Mouse (Mus musculus) liver, embryonic 13.5 days (tissue): Measurements from ENCODE around the gene Ptpre. TPM values are rescaled to one million over a fixed set of nuclear protein-coding genes. Genes with fewer than 3 reads are reported as not detected.

Source experiments
- ATAC-seq: fragments of 200-750 bp; cut with Nextera tagmentation; 2 replicates; pipeline ENCODE4 v1.8.0; 2017; ENCODE audit warnings: low read depth, mild to moderate bottlenecking, moderate number of reproducible peaks, moderate library complexity
- DNase-seq: peaks from one replicate; pipeline ENCODE4 v3.0.0; 2022
- H3K27ac ChIP-seq: fragments of 300-500 bp; sonication (generic); 2 replicates; pipeline ENCODE4 v1.5.1; 2015; ENCODE audit warnings: moderate library complexity, mild to moderate bottlenecking, inconsistent platforms
- H3K27me3 ChIP-seq: fragments of 300-500 bp; sonication (generic); 2 replicates; pipeline ENCODE4 v1.6.1; 2015; ENCODE audit warnings: mild to moderate bottlenecking, inconsistent platforms
- H3K36me3 ChIP-seq: fragments of 300-500 bp; sonication (generic); 2 replicates; pipeline ENCODE4 v1.6.1; 2015; ENCODE audit warnings: mild to moderate bottlenecking, inconsistent platforms
- H3K4me1 ChIP-seq: fragments of 300-500 bp; sonication (generic); replicated peaks from 2 replicates; pipeline ENCODE4 v1.6.1; 2015; ENCODE audit warnings: inconsistent platforms
- H3K4me2 ChIP-seq: fragments of 300-500 bp; sonication (generic); 2 replicates; pipeline ENCODE4 v1.6.1; 2015; ENCODE audit warnings: inconsistent platforms, mild to moderate bottlenecking, moderate library complexity
- H3K4me3 ChIP-seq: fragments of 300-500 bp; sonication (generic); replicated peaks from 2 replicates; pipeline ENCODE4 v1.5.1; 2015; ENCODE audit warnings: mild to moderate bottlenecking, inconsistent platforms
- H3K9ac ChIP-seq: fragments of 300-500 bp; sonication (generic); 2 replicates; pipeline ENCODE4 v1.6.1; 2015; ENCODE audit warnings: mild to moderate bottlenecking, inconsistent platforms
- H3K9me3 ChIP-seq: fragments of 300-500 bp; sonication (generic); replicated peaks from 2 replicates; pipeline ENCODE4 v1.6.1; 2016; ENCODE audit warnings: inconsistent platforms
- WGBS: fragments of 180-500 bp; shearing (Covaris S2); methylation state at CpG from one replicate; pipeline ENCODE4 v1.1.7; 2015; ENCODE audit not compliant: insufficient replicate concordance; 5-methylcytosine and 5-hydroxymethylcytosine counted together
- polyA plus RNA-seq: library from polyadenylated mRNA; unstranded; fragments of >200 nt; fragmentation: Nextera tagmentation; extraction: Ambion mirVana; gene quantifications from 2 replicates; pipeline ENCODE4 v1.2.1, GENCODE M21; 2015

Gene Ptpre
- polyA plus RNA-seq, 1 experiment from 2014 or later, result 2.8 TPM

- Histone ChIP-seq H3K9me3 (no peaks in the 10 kb centered on the region), H3K4me1 (peaks cover 100% of the 10 kb centered on the region), H3K27ac (peak overlapping the region; percentile 75; the same call in 1 of the 2 replicates), H3K4me2 (no peak overlapping the region), H3K36me3 (no peaks in the 10 kb centered on the region), H3K4me3 (no peak overlapping the region), H3K27me3 (no peaks in the 10 kb centered on the region), H3K9ac (no peak overlapping the region)
- no peak for ATAC-seq
- 19% methylated on average over 5 of the region's 5 CpGs for WGBS
- DNase-seq, result no peak
Observed at GRCm38 (mm10) chr7:135595640-135596174, 58.4 kb downstream of the Ptpre start.

GRCm38 (mm10) chr7:135597006-135597405 lies 59.7 kb downstream of the Ptpre start:
- Histone ChIP-seq H3K4me2 (peak overlapping the region; percentile 49), H3K27me3 (no peaks in the 10 kb centered on the region), H3K36me3 (no peaks in the 10 kb centered on the region), H3K27ac (peak overlapping the region; percentile 75), H3K4me1 (peaks cover 100% of the 10 kb centered on the region), H3K9me3 (no peaks in the 10 kb centered on the region), H3K9ac (0 out of 2 replicates have a peak overlapping the region, but pooled peaks have one; percentile 27), H3K4me3 (peak overlapping the region; percentile 16)
- ATAC-seq (peak; percentile 65), DNase-seq (no peak)
- WGBS, result 10% methylated on average over 9 of the region's 9 CpGs

GRCm38 (mm10) chr7:135597604-135598289 lies 60.5 kb downstream of the Ptpre start:
- peak overlapping the region; percentile 75 for H3K27ac ChIP-seq
- peak overlapping the region; percentile 49 for H3K4me2 ChIP-seq

GRCm38 (mm10) chr7:135598303-135598855 lies 61.1 kb downstream of the Ptpre start:
- DNase-seq, result peak; percentile 57
- peak; percentile 9 for ATAC-seq
- H3K4me3 ChIP-seq, result no peak overlapping the region
- peak overlapping the region; percentile 37 for H3K9ac ChIP-seq
- H3K9me3 ChIP-seq, result no peaks in the 10 kb centered on the region
- no peaks in the 10 kb centered on the region for H3K36me3 ChIP-seq
- peak overlapping the region; percentile 49 for H3K4me2 ChIP-seq
- peaks cover 100% of the 10 kb centered on the region for H3K4me1 ChIP-seq
- no peaks in the 10 kb centered on the region for H3K27me3 ChIP-seq
- peak overlapping the region; percentile 75 for H3K27ac ChIP-seq
- 6% methylated on average over 7 of the region's 7 CpGs for WGBS

More at GRCm38 (mm10) chr7:135597604-135598289, 60.5 kb downstream of the Ptpre start:
- Histone ChIP-seq H3K9ac (peak overlapping the region; percentile 37), H3K4me1 (peaks cover 100% of the 10 kb centered on the region), H3K36me3 (no peaks in the 10 kb centered on the region), H3K4me3 (peak overlapping the region; percentile 16; the same call in 1 of the 2 replicates), H3K9me3 (no peaks in the 10 kb centered on the region), H3K27me3 (no peaks in the 10 kb centered on the region)
- 8% methylated on average over 12 of the region's 12 CpGs for WGBS
- no peak for DNase-seq
- ATAC-seq, result no peak

- Histone ChIP-seq H3K4me1 (peaks cover 99% of the 10 kb centered on the region), H3K4me3 (no peak overlapping the region), H3K9me3 (no peaks in the 10 kb centered on the region), H3K36me3 (no peaks in the 10 kb centered on the region), H3K4me2 (no peak overlapping the region), H3K27ac (0 out of 2 replicates have a peak overlapping the region, but pooled peaks have one; percentile 7), H3K9ac (no peak overlapping the region), H3K27me3 (no peaks in the 10 kb centered on the region)
- ATAC-seq (no peak), DNase-seq (no peak)
- WGBS, result 29% methylated on average over 3 of the region's 3 CpGs
Observed at GRCm38 (mm10) chr7:135600076-135600475, 62.8 kb downstream of the Ptpre start.

GRCm38 (mm10) chr7:135601607-135602006 lies 64.3 kb downstream of the Ptpre start:
- peak overlapping the region; percentile 28; the same call in 1 of the 2 replicates for H3K9ac ChIP-seq
- ATAC-seq (peak; percentile 78), DNase-seq (peak; percentile 58)
- no peaks in the 10 kb centered on the region for H3K36me3 ChIP-seq
- 11% methylated on average over 8 of the region's 8 CpGs for WGBS
- no peak overlapping the region for H3K4me2 ChIP-seq
- peak overlapping the region; percentile 21 for H3K27ac ChIP-seq
- H3K9me3 ChIP-seq, result no peaks in the 10 kb centered on the region
- no peak overlapping the region for H3K4me3 ChIP-seq
- H3K4me1 ChIP-seq, result peaks cover 97% of the 10 kb centered on the region
- H3K27me3 ChIP-seq, result no peaks in the 10 kb centered on the region

GRCm38 (mm10) chr7:135602265-135602664 lies 65.0 kb downstream of the Ptpre start:
- ATAC-seq, result no peak
- 51% methylated on average over 6 of the region's 6 CpGs for WGBS
- Histone ChIP-seq H3K36me3 (no peaks in the 10 kb centered on the region), H3K9me3 (no peaks in the 10 kb centered on the region), H3K4me2 (no peak overlapping the region), H3K27me3 (no peaks in the 10 kb centered on the region), H3K4me1 (peaks cover 90% of the 10 kb centered on the region), H3K4me3 (no peak overlapping the region), H3K27ac (peak overlapping the region; percentile 21), H3K9ac (no peak overlapping the region)
- DNase-seq, result no peak

- Histone ChIP-seq H3K4me2 (no peak overlapping the region), H3K4me1 (peaks cover 86% of the 10 kb centered on the region), H3K27ac (peak overlapping the region; percentile 20), H3K9ac (no peak overlapping the region), H3K4me3 (no peak overlapping the region), H3K27me3 (no peaks in the 10 kb centered on the region), H3K9me3 (no peaks in the 10 kb centered on the region), H3K36me3 (no peaks in the 10 kb centered on the region)
- DNase-seq, result no peak
- no peak for ATAC-seq
- 66% methylated on average over 5 of the region's 5 CpGs for WGBS
Observed at GRCm38 (mm10) chr7:135602881-135603523, 65.7 kb downstream of the Ptpre start.

- Histone ChIP-seq H3K9ac (peak overlapping the region; percentile 55; the same call in 1 of the 2 replicates), H3K27ac (peak overlapping the region; percentile 72), H3K4me3 (peak overlapping the region; percentile 37), H3K4me1 (peaks cover 86% of the 10 kb centered on the region), H3K4me2 (peak overlapping the region; percentile 56), H3K9me3 (no peaks in the 10 kb centered on the region), H3K36me3 (no peaks in the 10 kb centered on the region), H3K27me3 (no peaks in the 10 kb centered on the region)
- DNase-seq (no peak), ATAC-seq (peak; percentile 63)
- WGBS, result 37% methylated on average over 15 of the region's 15 CpGs
Observed at GRCm38 (mm10) chr7:135605002-135605803, 67.9 kb downstream of the Ptpre start.

- 0 out of 2 replicates have a peak overlapping the region, but pooled peaks have one; percentile 55 for H3K9ac ChIP-seq
- H3K4me3 ChIP-seq, result no peak overlapping the region
- H3K36me3 ChIP-seq, result no peaks in the 10 kb centered on the region
- 82% methylated on average over 6 of the region's 6 CpGs for WGBS
- no peaks in the 10 kb centered on the region for H3K27me3 ChIP-seq
- no peak overlapping the region for H3K4me2 ChIP-seq
- no peak for ATAC-seq
- H3K9me3 ChIP-seq, result no peaks in the 10 kb centered on the region
- peaks cover 84% of the 10 kb centered on the region for H3K4me1 ChIP-seq
- no peak for DNase-seq
- H3K27ac ChIP-seq, result peak overlapping the region; percentile 72; the same call in 1 of the 2 replicates
Observed at GRCm38 (mm10) chr7:135605804-135606072, 68.5 kb downstream of the Ptpre start.

GRCm38 (mm10) chr7:135608208-135608607 lies 70.9 kb downstream of the Ptpre start:
- WGBS, result 27% methylated on average over 4 of the region's 4 CpGs
- ATAC-seq, result peak; percentile 27; the same call in 1 of the 2 replicates
- Histone ChIP-seq H3K27ac (no peak overlapping the region), H3K27me3 (no peaks in the 10 kb centered on the region), H3K9me3 (no peaks in the 10 kb centered on the region), H3K4me3 (no peak overlapping the region), H3K4me1 (peaks cover 60% of the 10 kb centered on the region), H3K36me3 (no peaks in the 10 kb centered on the region), H3K9ac (no peak overlapping the region), H3K4me2 (no peak overlapping the region)
- no peak for DNase-seq
